Mouse (Mus musculus): ENCODE measurements around the gene Atp8a2.

Atp8a2 gene

GRCm38 (mm10) chr14:59597398-59598259, 599.4 kb downstream of the Atp8a2 start, which contains the start of gene Cdadc1:
TSS of gene Cdadc1 (minus strand) at chr14:59597959.
- peak; percentile 95 for DNase-seq (ENCODE audit: low spot score)

DNA sequence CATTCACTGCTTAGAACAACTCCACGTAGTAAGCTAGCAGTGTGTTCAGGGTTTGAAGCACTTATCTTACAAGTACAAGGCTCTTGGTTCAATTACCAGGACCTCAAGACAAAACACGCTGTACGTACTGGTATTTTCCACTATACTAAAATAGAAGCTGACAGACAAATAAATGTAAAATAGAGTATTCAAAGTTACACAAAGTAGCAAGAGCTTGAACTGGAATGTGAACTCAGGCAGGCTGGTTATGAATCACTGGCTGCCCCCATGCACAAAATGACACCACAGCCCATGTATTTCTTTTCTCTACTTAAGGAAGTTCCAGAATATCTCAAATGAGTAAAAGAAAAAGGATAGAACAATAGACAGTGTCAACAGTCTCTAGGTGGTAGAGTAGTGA, 602.0 kb downstream of the Atp8a2 start:
- no peak for DNase-seq (ENCODE audit: low spot score)

GRCm38 (mm10) chr14:59592593-59592992, 604.4 kb downstream of the Atp8a2 start:
- DNase-seq (ENCODE audit: low spot score): no peak

- DNase-seq (ENCODE audit: low spot score): no peak
Observed at GRCm38 (mm10) chr14:59591901-59592300, 605.1 kb downstream of the Atp8a2 start.

- no peak for DNase-seq (ENCODE audit: low spot score)
Observed at GRCm38 (mm10) chr14:59590614-59591013, 606.4 kb downstream of the Atp8a2 start.
